Mouse (Mus musculus) neural tube, embryonic 15.5 days (tissue): ENCODE measurements around the gene Rnf150. TPM values are rescaled to one million over a fixed set of nuclear protein-coding genes. Genes with fewer than 3 reads are reported as not detected.

Source experiments
- ATAC-seq: fragments of 200-750 bp; cut with Nextera tagmentation; 2 replicates; pipeline ENCODE4 v1.8.0; 2017; ENCODE audit warnings: mild to moderate bottlenecking, moderate TSS enrichment, moderate library complexity; ENCODE audit not compliant: low FRiP score
- H3K27ac ChIP-seq: fragments of 300-500 bp; sonication (generic); replicated peaks from 2 replicates; pipeline ENCODE4 v1.5.1; 2015; ENCODE audit warnings: mild to moderate bottlenecking, inconsistent platforms
- H3K27me3 ChIP-seq: fragments of 300-500 bp; sonication (generic); replicated peaks from 2 replicates; pipeline ENCODE4 v1.6.1; 2015; ENCODE audit warnings: inconsistent platforms
- H3K36me3 ChIP-seq: fragments of 300-500 bp; sonication (generic); 2 replicates; pipeline ENCODE4 v1.6.1; 2015; ENCODE audit warnings: inconsistent platforms
- H3K4me1 ChIP-seq: fragments of 300-500 bp; sonication (generic); 2 replicates; pipeline ENCODE4 v1.6.1; 2015; ENCODE audit warnings: inconsistent platforms
- H3K4me2 ChIP-seq: fragments of 300-500 bp; sonication (generic); 2 replicates; pipeline ENCODE4 v1.6.1; 2015; ENCODE audit warnings: inconsistent platforms, mild to moderate bottlenecking, moderate library complexity
- H3K4me3 ChIP-seq: fragments of 300-500 bp; sonication (generic); replicated peaks from 2 replicates; pipeline ENCODE4 v1.5.1; 2015; ENCODE audit warnings: mild to moderate bottlenecking, inconsistent platforms
- H3K9ac ChIP-seq: fragments of 300-500 bp; sonication (generic); replicated peaks from 2 replicates; pipeline ENCODE4 v1.6.1; 2015; ENCODE audit warnings: mild to moderate bottlenecking, inconsistent platforms
- H3K9me3 ChIP-seq: fragments of 300-500 bp; sonication (generic); replicated peaks from 2 replicates; pipeline ENCODE4 v1.6.1; 2016; ENCODE audit warnings: inconsistent platforms
- WGBS: fragments of 180-500 bp; shearing (Covaris S2); methylation state at CpG from one replicate; pipeline ENCODE4 v1.1.7; 2015; ENCODE audit warnings: mixed read lengths; 5-methylcytosine and 5-hydroxymethylcytosine counted together
- polyA plus RNA-seq: library from polyadenylated mRNA; unstranded; fragments of >200 nt; fragmentation: Nextera tagmentation; extraction: Ambion mirVana; gene quantifications from 2 replicates; pipeline ENCODE4 v1.2.1, GENCODE M21; 2015

The Rnf150 gene
- polyA plus RNA-seq, 1 experiment from 2014 or later: 2.5 TPM

- Histone ChIP-seq H3K27me3 (no peaks in the 10 kb centered on the region), H3K4me2 (no peak overlapping the region), H3K4me3 (no peak overlapping the region), H3K36me3 (no peaks in the 10 kb centered on the region), H3K9ac (no peak overlapping the region), H3K27ac (no peak overlapping the region), H3K9me3 (no peaks in the 10 kb centered on the region), H3K4me1 (peaks cover 7% of the 10 kb centered on the region)
- WGBS: 74% methylated on average over 1 of the region's 1 CpGs
- ATAC-seq: no peak
Observed at GRCm38 (mm10) chr8:82982873-82983272, 119.7 kb downstream of the Rnf150 start.

GRCm38 (mm10) chr8:82983301-82983700, 120.1 kb downstream of the Rnf150 start:
- 84% methylated on average over 5 of the region's 5 CpGs for WGBS
- Histone ChIP-seq H3K27me3 (no peaks in the 10 kb centered on the region), H3K27ac (no peak overlapping the region), H3K36me3 (no peaks in the 10 kb centered on the region), H3K9me3 (no peaks in the 10 kb centered on the region), H3K4me2 (no peak overlapping the region), H3K4me3 (no peak overlapping the region), H3K4me1 (peaks cover 8% of the 10 kb centered on the region), H3K9ac (no peak overlapping the region)
- no peak for ATAC-seq

GRCm38 (mm10) chr8:82992093-82992492, 128.9 kb downstream of the Rnf150 start:
- Histone ChIP-seq H3K9me3 (no peaks in the 10 kb centered on the region), H3K9ac (no peak overlapping the region), H3K4me1 (peaks cover 3% of the 10 kb centered on the region; the same call in 1 of the 2 replicates), H3K4me3 (no peak overlapping the region), H3K36me3 (no peaks in the 10 kb centered on the region), H3K27ac (no peak overlapping the region), H3K4me2 (no peak overlapping the region), H3K27me3 (no peaks in the 10 kb centered on the region)
- 71% methylated on average over 4 of the region's 4 CpGs for WGBS
- ATAC-seq: no peak

GRCm38 (mm10) chr8:82995727-82996438, 132.7 kb downstream of the Rnf150 start:
- no peaks in the 10 kb centered on the region for H3K36me3 ChIP-seq
- no peak overlapping the region for H3K4me3 ChIP-seq
- H3K4me1 ChIP-seq: no peaks in the 10 kb centered on the region
- H3K27me3 ChIP-seq: no peaks in the 10 kb centered on the region
- H3K9ac ChIP-seq: no peak overlapping the region
- no peak overlapping the region for H3K4me2 ChIP-seq
- H3K9me3 ChIP-seq: no peaks in the 10 kb centered on the region
- ATAC-seq: no peak
- WGBS: 78% methylated on average over 3 of the region's 3 CpGs
- no peak overlapping the region for H3K27ac ChIP-seq

- WGBS: 86% methylated on average over 3 of the region's 3 CpGs
- H3K36me3 ChIP-seq: no peaks in the 10 kb centered on the region
- H3K27ac ChIP-seq: no peak overlapping the region
- H3K4me2 ChIP-seq: no peak overlapping the region
- H3K4me3 ChIP-seq: no peak overlapping the region
- no peak for ATAC-seq
- no peaks in the 10 kb centered on the region for H3K9me3 ChIP-seq
- no peak overlapping the region for H3K9ac ChIP-seq
- H3K4me1 ChIP-seq: no peaks in the 10 kb centered on the region
- H3K27me3 ChIP-seq: no peaks in the 10 kb centered on the region
Observed at GRCm38 (mm10) chr8:82996843-82997242, 133.7 kb downstream of the Rnf150 start.

GRCm38 (mm10) chr8:82998778-82999177, 135.6 kb downstream of the Rnf150 start:
- Histone ChIP-seq H3K4me1 (no peaks in the 10 kb centered on the region), H3K4me3 (no peak overlapping the region), H3K27me3 (no peaks in the 10 kb centered on the region), H3K36me3 (no peaks in the 10 kb centered on the region), H3K9me3 (no peaks in the 10 kb centered on the region), H3K27ac (no peak overlapping the region), H3K9ac (no peak overlapping the region), H3K4me2 (no peak overlapping the region)
- WGBS: 82% methylated on average over 2 of the region's 2 CpGs
- no peak for ATAC-seq

- Histone ChIP-seq H3K27me3 (no peaks in the 10 kb centered on the region), H3K4me2 (no peak overlapping the region), H3K4me3 (no peak overlapping the region), H3K27ac (no peak overlapping the region), H3K4me1 (no peaks in the 10 kb centered on the region), H3K9me3 (no peaks in the 10 kb centered on the region), H3K9ac (no peak overlapping the region), H3K36me3 (0 out of 2 replicates have a peak, but pooled peaks cover 8% of the 10 kb centered on the region)
- WGBS: 96% methylated on average over 7 of the region's 7 CpGs
- no peak for ATAC-seq
Observed at GRCm38 (mm10) chr8:83003187-83003586, 140.0 kb downstream of the Rnf150 start.

GRCm38 (mm10) chr8:83009481-83009880, 146.3 kb downstream of the Rnf150 start:
- no peak for ATAC-seq
- no peaks in the 10 kb centered on the region; the same call in 1 of the 2 replicates for H3K4me1 ChIP-seq
- no peak overlapping the region for H3K27ac ChIP-seq
- 0 out of 2 replicates have a peak, but pooled peaks cover 8% of the 10 kb centered on the region for H3K36me3 ChIP-seq
- no peak overlapping the region for H3K9ac ChIP-seq
- H3K9me3 ChIP-seq: no peaks in the 10 kb centered on the region
- H3K4me3 ChIP-seq: no peak overlapping the region
- no peak overlapping the region for H3K4me2 ChIP-seq
- H3K27me3 ChIP-seq: no peaks in the 10 kb centered on the region
- 87% methylated on average over 5 of the region's 5 CpGs for WGBS

GRCm38 (mm10) chr8:83011286-83011685, 148.1 kb downstream of the Rnf150 start:
- no peak overlapping the region for H3K4me3 ChIP-seq
- WGBS: 28% methylated on average over 2 of the region's 2 CpGs
- H3K4me1 ChIP-seq: no peaks in the 10 kb centered on the region; the same call in 1 of the 2 replicates
- H3K4me2 ChIP-seq: no peak overlapping the region
- no peak for ATAC-seq
- H3K36me3 ChIP-seq: 0 out of 2 replicates have a peak, but pooled peaks cover 4% of the 10 kb centered on the region
- no peaks in the 10 kb centered on the region for H3K9me3 ChIP-seq
- H3K27ac ChIP-seq: no peak overlapping the region
- H3K27me3 ChIP-seq: no peaks in the 10 kb centered on the region
- no peak overlapping the region for H3K9ac ChIP-seq

- Histone ChIP-seq H3K27ac (no peak overlapping the region), H3K9ac (no peak overlapping the region), H3K4me3 (no peak overlapping the region), H3K27me3 (no peaks in the 10 kb centered on the region), H3K9me3 (no peaks in the 10 kb centered on the region), H3K4me1 (no peaks in the 10 kb centered on the region; the same call in 1 of the 2 replicates), H3K4me2 (no peak overlapping the region), H3K36me3 (no peaks in the 10 kb centered on the region)
- ATAC-seq: no peak
- 44% methylated on average over 5 of the region's 5 CpGs for WGBS
Observed at GRCm38 (mm10) chr8:83011758-83012157, 148.6 kb downstream of the Rnf150 start.

GRCm38 (mm10) chr8:83028211-83028610, 165.1 kb downstream of the Rnf150 start:
- WGBS: 79% methylated on average over 2 of the region's 2 CpGs
- Histone ChIP-seq H3K4me2 (no peak overlapping the region), H3K9ac (no peak overlapping the region), H3K4me3 (no peak overlapping the region), H3K36me3 (no peaks in the 10 kb centered on the region), H3K4me1 (no peaks in the 10 kb centered on the region), H3K27me3 (no peaks in the 10 kb centered on the region), H3K27ac (no peak overlapping the region), H3K9me3 (no peaks in the 10 kb centered on the region)
- no peak for ATAC-seq

- H3K9me3 ChIP-seq: no peaks in the 10 kb centered on the region
Observed at GRCm38 (mm10) chr8:83032800-83033199, 169.6 kb downstream of the Rnf150 start.

More at GRCm38 (mm10) chr8:83032800-83033199, 169.6 kb downstream of the Rnf150 start:
- ATAC-seq: no peak
- no peak overlapping the region for H3K4me2 ChIP-seq
- H3K36me3 ChIP-seq: peaks cover 2% of the 10 kb centered on the region; the same call in 1 of the 2 replicates
- H3K4me1 ChIP-seq: no peaks in the 10 kb centered on the region
- no peak overlapping the region for H3K4me3 ChIP-seq
- H3K27ac ChIP-seq: no peak overlapping the region; the same call in 1 of the 2 replicates
- no peak overlapping the region for H3K9ac ChIP-seq
- 58% methylated on average over 6 of the region's 7 CpGs for WGBS
- no peaks in the 10 kb centered on the region for H3K27me3 ChIP-seq
